Mouse (Mus musculus) G1E (cell line): Measurements from ENCODE around the gene Ccnq. TPM values are rescaled to one million over a fixed set of nuclear protein-coding genes. Genes with fewer than 3 reads are reported as not detected.

ENCODE experiments used
- ATAC-seq: 2 replicates; pipeline ENCODE4 v1.8.0; 2016; ENCODE audit warnings: mild to moderate bottlenecking; ENCODE audit not compliant: insufficient number of reproducible peaks, poor library complexity, low FRiP score, severe bottlenecking; ENCODE audit errors: extremely low read depth
- DNase-seq: peaks from one replicate; pipeline ENCODE4 v3.0.0; 2012; ENCODE audit warnings: low spot score
- H3K27me3 ChIP-seq: 2 replicates; pipeline ENCODE4 v1.6.1; 2012; ENCODE audit warnings: mild to moderate bottlenecking, low read length, inconsistent platforms; ENCODE audit not compliant: insufficient read depth
- H3K36me3 ChIP-seq: replicated peaks from 2 replicates; pipeline ENCODE3; 2012; ENCODE audit warnings: mild to moderate bottlenecking, inconsistent platforms
- H3K4me1 ChIP-seq: 2 replicates; pipeline ENCODE4 v1.6.1; 2012; ENCODE audit warnings: low read depth, low read length, inconsistent platforms, mixed read lengths; ENCODE audit not compliant: insufficient read depth
- H3K4me3 ChIP-seq: 2 replicates; pipeline ENCODE4 v1.5.1; 2012; ENCODE audit warnings: low read depth, mild to moderate bottlenecking, inconsistent platforms, low read length, moderate library complexity, mixed read lengths
- H3K9me3 ChIP-seq: replicated peaks from 2 replicates; pipeline ENCODE4 v1.6.1; 2012; ENCODE audit warnings: inconsistent platforms
- CTCF ChIP-seq: IDR thresholded peaks from 2 replicates; pipeline ENCODE4 v1.5.1; 2012; ENCODE audit warnings: low read depth, low read length, inconsistent platforms, mixed read lengths
- GATA1 ChIP-seq: IDR thresholded peaks from 2 replicates; pipeline ENCODE4 v1.6.1; 2012; ENCODE audit warnings: borderline replicate concordance, low read length, inconsistent platforms, mixed read lengths
- GATA2 ChIP-seq: IDR thresholded peaks from 2 replicates; pipeline ENCODE4 v1.6.1; 2012; ENCODE audit warnings: low read depth, low read length, inconsistent platforms, borderline replicate concordance
- POLR2AphosphoS5 ChIP-seq: IDR thresholded peaks from 2 replicates; pipeline ENCODE4 v1.6.1; 2012; ENCODE audit warnings: low read depth, low read length, inconsistent platforms; ENCODE audit not compliant: insufficient replicate concordance
- TAL1 ChIP-seq: conservative IDR thresholded peaks from 2 replicates; pipeline ENCODE4 v1.6.1; 2012; ENCODE audit warnings: low read depth, low read length, inconsistent platforms, mixed read lengths
- polyA plus RNA-seq: library from polyadenylated mRNA; stranded (reverse); fragments of >175 nt; gene quantifications from 2 replicates; pipeline ENCODE4 v1.2.3, GENCODE M21; 2012
- total RNA-seq, 2 experiments: library from RNA; stranded (forward) in 1 of 2; stranded (reverse) in 1 of 2; fragments of 200-1000 nt in 1 of 2; fragments of >200 nt in 1 of 2; fragmentation: Nextera tagmentation in 1 of 2; gene quantifications; 2 replicates each; pipeline ENCODE4 v1.2.3; 2014 to 2017

Gene Ccnq
- total and polyA plus RNA-seq, 3 experiments: 29.9 to 51.4 (median 36.1) TPM

GRCm38 (mm10) chr11:78746264-78746663 lies 5.3 kb downstream of the Ccnq start:
- ATAC-seq: no peak
- peaks cover 37% of the 10 kb centered on the region for H3K36me3 ChIP-seq
- no peak for DNase-seq
- H3K27me3 ChIP-seq: no peaks in the 10 kb centered on the region
- no peaks in the 10 kb centered on the region for H3K9me3 ChIP-seq
- no peak overlapping the region for H3K4me3 ChIP-seq
- TF ChIP-seq CTCF: no peak
- TF ChIP-seq GATA2: no peak
- no peak for TF ChIP-seq GATA1
- TF ChIP-seq POLR2AphosphoS5: no peak
- no peak for TF ChIP-seq TAL1
- H3K4me1 ChIP-seq: peaks cover 17% of the 10 kb centered on the region

- Histone ChIP-seq H3K36me3 (peaks cover 37% of the 10 kb centered on the region), H3K4me1 (peaks cover 12% of the 10 kb centered on the region), H3K27me3 (0 out of 2 replicates have a peak, but pooled peaks cover 3% of the 10 kb centered on the region), H3K9me3 (no peaks in the 10 kb centered on the region), H3K4me3 (no peak overlapping the region)
- DNase-seq (no peak), ATAC-seq (no peak)
- TF ChIP-seq GATA1 (no peak), GATA2 (no peak), POLR2AphosphoS5 (no peak), TAL1 (no peak), CTCF (no peak)
These were observed 6.1 kb downstream of the Ccnq start for GRCm38 (mm10) chr11:78745475-78745874.

- Histone ChIP-seq H3K9me3 (no peaks in the 10 kb centered on the region), H3K27me3 (peaks cover 4% of the 10 kb centered on the region; the same call in 1 of the 2 replicates), H3K4me3 (no peak overlapping the region), H3K4me1 (no peaks in the 10 kb centered on the region), H3K36me3 (peaks cover 12% of the 10 kb centered on the region)
- TF ChIP-seq TAL1 (no peak), POLR2AphosphoS5 (no peak), CTCF (no peak), GATA2 (no peak), GATA1 (no peak)
- no peak for ATAC-seq
- no peak for DNase-seq
These were observed 9.1 kb downstream of the Ccnq start for GRCm38 (mm10) chr11:78742461-78742860.

- TF ChIP-seq TAL1 (no peak), GATA2 (no peak), CTCF (no peak), POLR2AphosphoS5 (no peak), GATA1 (no peak)
- no peaks in the 10 kb centered on the region for H3K4me1 ChIP-seq
- no peak for DNase-seq
These were observed 9.6 kb downstream of the Ccnq start for GRCm38 (mm10) chr11:78741958-78742357.

GRCm38 (mm10) chr11:78739361-78739760 lies 12.2 kb downstream of the Ccnq start:
- DNase-seq (no peak), ATAC-seq (no peak)
- Histone ChIP-seq H3K4me1 (no peaks in the 10 kb centered on the region), H3K36me3 (no peaks in the 10 kb centered on the region), H3K27me3 (peaks cover 4% of the 10 kb centered on the region; the same call in 1 of the 2 replicates), H3K4me3 (no peak overlapping the region), H3K9me3 (no peaks in the 10 kb centered on the region)
- no peak for TF ChIP-seq POLR2AphosphoS5
- TF ChIP-seq CTCF: no peak
- TF ChIP-seq TAL1: no peak
- no peak for TF ChIP-seq GATA1

More at GRCm38 (mm10) chr11:78741958-78742357, 9.6 kb downstream of the Ccnq start:
- ATAC-seq: no peak
- Histone ChIP-seq H3K4me3 (no peak overlapping the region), H3K27me3 (peaks cover 4% of the 10 kb centered on the region; the same call in 1 of the 2 replicates), H3K36me3 (peaks cover 9% of the 10 kb centered on the region), H3K9me3 (no peaks in the 10 kb centered on the region)

GRCm38 (mm10) chr11:78736877-78737408 lies 14.6 kb downstream of the Ccnq start:
- ATAC-seq: no peak
- no peak for TF ChIP-seq CTCF
- TF ChIP-seq TAL1: no peak
- no peak for TF ChIP-seq GATA1
- no peak for TF ChIP-seq GATA2
- TF ChIP-seq POLR2AphosphoS5: no peak
- DNase-seq: no peak

More at GRCm38 (mm10) chr11:78736877-78737408, 14.6 kb downstream of the Ccnq start:
- Histone ChIP-seq H3K4me1 (no peaks in the 10 kb centered on the region; the same call in 1 of the 2 replicates), H3K27me3 (peaks cover 4% of the 10 kb centered on the region; the same call in 1 of the 2 replicates), H3K4me3 (no peak overlapping the region), H3K9me3 (no peaks in the 10 kb centered on the region), H3K36me3 (no peaks in the 10 kb centered on the region)
